Mouse (Mus musculus) granulocyte monocyte progenitor cell, adult 5-6 weeks (primary cell): Measurements from ENCODE around the gene Gm45808. TPM values are rescaled to one million over a fixed set of nuclear protein-coding genes. Genes with fewer than 3 reads are reported as not detected.

Experiments used
- ATAC-seq: replicated peaks from 2 replicates; pipeline ENCODE4 v1.8.0; 2016; ENCODE audit warnings: mild to moderate bottlenecking, moderate TSS enrichment, inconsistent platforms; ENCODE audit not compliant: poor library complexity, severe bottlenecking
- total RNA-seq, 2 experiments: library from RNA; stranded (forward) in 1 of 2; stranded (reverse) in 1 of 2; fragments of 200-712, 200-1000 nt in 1 of 2; fragments of >200 nt in 1 of 2; fragmentation: Nextera tagmentation in 1 of 2; gene quantifications; 2 replicates each; pipeline ENCODE4 v1.2.3; 2014 to 2017

Gene Gm45808
- total RNA-seq, 2 experiments from 2014 or later: not detected

DNA sequence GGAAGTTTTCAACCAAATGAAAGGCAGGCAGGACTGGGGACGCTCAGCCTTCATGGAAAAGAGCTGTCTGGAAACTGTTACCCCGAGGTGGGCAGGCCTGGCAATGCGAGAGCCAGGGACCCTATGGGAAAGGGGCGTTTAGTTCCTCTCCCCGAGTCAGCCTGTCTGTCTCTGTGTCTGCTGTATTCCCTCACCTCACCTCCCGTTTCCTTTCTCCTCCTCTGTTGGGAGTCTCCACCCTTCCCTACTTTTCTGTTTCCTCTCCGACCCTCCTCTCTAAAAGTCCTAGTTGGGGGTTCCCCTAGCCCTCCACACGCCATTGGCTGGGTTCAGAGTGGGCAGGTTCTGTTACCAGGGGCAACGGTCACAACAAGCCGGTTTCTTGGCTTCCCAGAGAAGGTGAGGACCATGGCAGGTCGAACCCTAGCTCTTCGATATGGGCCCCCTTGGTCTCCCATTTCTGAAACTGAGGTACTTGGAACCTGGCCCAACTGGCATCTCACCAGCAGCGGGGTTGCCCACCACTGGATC is 68.6 kb downstream of the Gm45808 start:
- ATAC-seq: no peak

Other genes with a start within 250 kb of the Gm45808 start
Only the 30 nearest of the 36 such genes appear.
- gene Slc6a21, start 209.3 kb downstream of the Gm45808 start, total RNA-seq (2014; fragmentation: Nextera tagmentation): not detected in 2 replicates
- not detected in 2 replicates for gene Slc6a21, start 209.3 kb downstream of the Gm45808 start, total RNA-seq (2017)
- 5.4 and 6.3 TPM in 2 replicates for gene Trpm4, start 153.0 kb downstream of the Gm45808 start, total RNA-seq (2014; fragmentation: Nextera tagmentation)
- gene Trpm4, start 153.0 kb downstream of the Gm45808 start, total RNA-seq (2017): 2.4 and 3.9 TPM in 2 replicates
- not detected in 2 replicates for gene Hrc, start 151.5 kb downstream of the Gm45808 start, total RNA-seq (2014; fragmentation: Nextera tagmentation)
- not detected in 2 replicates for gene Hrc, start 151.5 kb downstream of the Gm45808 start, total RNA-seq (2017)
- gene Ppfia3, start 119.8 kb downstream of the Gm45808 start, total RNA-seq (2014; fragmentation: Nextera tagmentation): 1.2 TPM in 1 of 2 replicates, not detected in the other
- not detected in 2 replicates for gene Ppfia3, start 119.8 kb downstream of the Gm45808 start, total RNA-seq (2017)
- gene Lin7b, start 116.2 kb downstream of the Gm45808 start, total RNA-seq (2014; fragmentation: Nextera tagmentation): not detected in 2 replicates
- 1.9 TPM in 1 of 2 replicates, not detected in the other for gene Lin7b, start 116.2 kb downstream of the Gm45808 start, total RNA-seq (2017)
- 259 and 270 TPM in 2 replicates for gene Snrnp70, start 91.1 kb downstream of the Gm45808 start, total RNA-seq (2014; fragmentation: Nextera tagmentation)
- gene Snrnp70, start 91.1 kb downstream of the Gm45808 start, total RNA-seq (2017): 374 and 382 TPM in 2 replicates
- gene Kcna7, start 81.2 kb downstream of the Gm45808 start, total RNA-seq (2014; fragmentation: Nextera tagmentation): not detected in 2 replicates
- gene Kcna7, start 81.2 kb downstream of the Gm45808 start, total RNA-seq (2017): not detected in 2 replicates
- not detected in 2 replicates for gene Ntf5, start 73.1 kb downstream of the Gm45808 start, total RNA-seq (2014; fragmentation: Nextera tagmentation)
- gene Ntf5, start 73.1 kb downstream of the Gm45808 start, total RNA-seq (2017): not detected in 2 replicates
- gene Lhb, start 66.0 kb downstream of the Gm45808 start, total RNA-seq (2014; fragmentation: Nextera tagmentation): not detected in 2 replicates
- gene Lhb, start 66.0 kb downstream of the Gm45808 start, total RNA-seq (2017): not detected in 2 replicates
- 27.1 and 32.4 TPM in 2 replicates for gene Gys1, start 52.0 kb downstream of the Gm45808 start, total RNA-seq (2014; fragmentation: Nextera tagmentation)
- gene Gys1, start 52.0 kb downstream of the Gm45808 start, total RNA-seq (2017): 20.3 and 21.3 TPM in 2 replicates
- gene Ruvbl2, start 48.7 kb downstream of the Gm45808 start, total RNA-seq (2014; fragmentation: Nextera tagmentation): 90.0 and 147 TPM in 2 replicates
- 191 and 250 TPM in 2 replicates for gene Ruvbl2, start 48.7 kb downstream of the Gm45808 start, total RNA-seq (2017)
- 1,113 and 1,886 TPM in 2 replicates for gene Ftl1, start 26.9 kb downstream of the Gm45808 start, total RNA-seq (2014; fragmentation: Nextera tagmentation)
- 1,040 and 1,064 TPM in 2 replicates for gene Ftl1, start 26.9 kb downstream of the Gm45808 start, total RNA-seq (2017)
- gene Bax, start 19.9 kb downstream of the Gm45808 start, total RNA-seq (2014; fragmentation: Nextera tagmentation): 39.3 and 51.9 TPM in 2 replicates
- gene Bax, start 19.9 kb downstream of the Gm45808 start, total RNA-seq (2017): 28.7 and 34.2 TPM in 2 replicates
- gene Tulp2, start 4.9 kb downstream of the Gm45808 start, total RNA-seq (2014; fragmentation: Nextera tagmentation): not detected in 2 replicates
- not detected in 2 replicates for gene Tulp2, start 4.9 kb downstream of the Gm45808 start, total RNA-seq (2017)
- 29.3 and 31.1 TPM in 2 replicates for gene Dhdh, start 2.0 kb upstream of the Gm45808 start, total RNA-seq (2014; fragmentation: Nextera tagmentation)
- 18.4 and 20.2 TPM in 2 replicates for gene Dhdh, start 2.0 kb upstream of the Gm45808 start, total RNA-seq (2017)
- gene Nucb1, start 23.6 kb upstream of the Gm45808 start, total RNA-seq (2014; fragmentation: Nextera tagmentation): 184 and 207 TPM in 2 replicates
- 316 and 398 TPM in 2 replicates for gene Nucb1, start 23.6 kb upstream of the Gm45808 start, total RNA-seq (2017)
- 8.3 and 22.1 TPM in 2 replicates for gene Ppp1r15a, start 39.5 kb upstream of the Gm45808 start, total RNA-seq (2014; fragmentation: Nextera tagmentation)
- gene Ppp1r15a, start 39.5 kb upstream of the Gm45808 start, total RNA-seq (2017): 51.1 and 54.9 TPM in 2 replicates
- not detected in 2 replicates for gene Plekha4, start 39.5 kb upstream of the Gm45808 start, total RNA-seq (2014; fragmentation: Nextera tagmentation)
- 0.26 TPM in 1 of 2 replicates, not detected in the other for gene Plekha4, start 39.5 kb upstream of the Gm45808 start, total RNA-seq (2017)
- 4.4 TPM in 1 of 2 replicates, not detected in the other for gene Hsd17b14, start 68.1 kb upstream of the Gm45808 start, total RNA-seq (2014; fragmentation: Nextera tagmentation)
- gene Hsd17b14, start 68.1 kb upstream of the Gm45808 start, total RNA-seq (2017): 0.26 and 0.41 TPM in 2 replicates
- gene Bcat2, start 83.3 kb upstream of the Gm45808 start, total RNA-seq (2014; fragmentation: Nextera tagmentation): 69.1 and 81.6 TPM in 2 replicates
- gene Bcat2, start 83.3 kb upstream of the Gm45808 start, total RNA-seq (2017): 38.9 and 42.7 TPM in 2 replicates
- not detected in 2 replicates for gene Fgf21, start 128.7 kb upstream of the Gm45808 start, total RNA-seq (2014; fragmentation: Nextera tagmentation)
- gene Fgf21, start 128.7 kb upstream of the Gm45808 start, total RNA-seq (2017): not detected in 2 replicates
- not detected in 2 replicates for gene Fut1, start 130.5 kb upstream of the Gm45808 start, total RNA-seq (2014; fragmentation: Nextera tagmentation)
- gene Fut1, start 130.5 kb upstream of the Gm45808 start, total RNA-seq (2017): not detected in 2 replicates
- not detected in 2 replicates for gene Izumo1, start 135.0 kb upstream of the Gm45808 start, total RNA-seq (2014; fragmentation: Nextera tagmentation)
- gene Izumo1, start 135.0 kb upstream of the Gm45808 start, total RNA-seq (2017): 0.34 TPM in 1 of 2 replicates, not detected in the other
- gene Rasip1, start 140.7 kb upstream of the Gm45808 start, total RNA-seq (2014; fragmentation: Nextera tagmentation): 0.15 TPM in 1 of 2 replicates, not detected in the other
- gene Rasip1, start 140.7 kb upstream of the Gm45808 start, total RNA-seq (2017): 0.93 TPM in 1 of 2 replicates, not detected in the other
- gene Mamstr, start 153.2 kb upstream of the Gm45808 start, total RNA-seq (2014; fragmentation: Nextera tagmentation): not detected in 2 replicates
- 0.36 TPM in 1 of 2 replicates, not detected in the other for gene Mamstr, start 153.2 kb upstream of the Gm45808 start, total RNA-seq (2017)
- gene Fut2, start 179.6 kb upstream of the Gm45808 start, total RNA-seq (2014; fragmentation: Nextera tagmentation): 0.24 TPM in 1 of 2 replicates, not detected in the other
- gene Fut2, start 179.6 kb upstream of the Gm45808 start, total RNA-seq (2017): not detected in 2 replicates
- not detected in 2 replicates for gene Ntn5, start 197.2 kb upstream of the Gm45808 start, total RNA-seq (2014; fragmentation: Nextera tagmentation)
- gene Ntn5, start 197.2 kb upstream of the Gm45808 start, total RNA-seq (2017): not detected in 2 replicates
- not detected in 2 replicates for gene Sec1, start 207.6 kb upstream of the Gm45808 start, total RNA-seq (2014; fragmentation: Nextera tagmentation)
- not detected in 2 replicates for gene Sec1, start 207.6 kb upstream of the Gm45808 start, total RNA-seq (2017)
- gene Car11, start 213.0 kb upstream of the Gm45808 start, total RNA-seq (2014; fragmentation: Nextera tagmentation): not detected in 2 replicates
- 0.09 TPM in 1 of 2 replicates, not detected in the other for gene Car11, start 213.0 kb upstream of the Gm45808 start, total RNA-seq (2017)
- 1.7 and 3.1 TPM in 2 replicates for gene Dbp, start 218.3 kb upstream of the Gm45808 start, total RNA-seq (2014; fragmentation: Nextera tagmentation)
- 4.0 and 6.3 TPM in 2 replicates for gene Dbp, start 218.3 kb upstream of the Gm45808 start, total RNA-seq (2017)